Mouse (Mus musculus): ENCODE measurements around the gene Agpat3. TPM values are rescaled to one million over a fixed set of nuclear protein-coding genes. Genes with fewer than 3 reads are reported as not detected.
A peak's percentile ranks its signal among the peaks of the same experiment; 100 is the strongest.

The Agpat3 gene
- total RNA-seq, 2 experiments from 2014 or later, result 258 to 259 TPM

DNA sequence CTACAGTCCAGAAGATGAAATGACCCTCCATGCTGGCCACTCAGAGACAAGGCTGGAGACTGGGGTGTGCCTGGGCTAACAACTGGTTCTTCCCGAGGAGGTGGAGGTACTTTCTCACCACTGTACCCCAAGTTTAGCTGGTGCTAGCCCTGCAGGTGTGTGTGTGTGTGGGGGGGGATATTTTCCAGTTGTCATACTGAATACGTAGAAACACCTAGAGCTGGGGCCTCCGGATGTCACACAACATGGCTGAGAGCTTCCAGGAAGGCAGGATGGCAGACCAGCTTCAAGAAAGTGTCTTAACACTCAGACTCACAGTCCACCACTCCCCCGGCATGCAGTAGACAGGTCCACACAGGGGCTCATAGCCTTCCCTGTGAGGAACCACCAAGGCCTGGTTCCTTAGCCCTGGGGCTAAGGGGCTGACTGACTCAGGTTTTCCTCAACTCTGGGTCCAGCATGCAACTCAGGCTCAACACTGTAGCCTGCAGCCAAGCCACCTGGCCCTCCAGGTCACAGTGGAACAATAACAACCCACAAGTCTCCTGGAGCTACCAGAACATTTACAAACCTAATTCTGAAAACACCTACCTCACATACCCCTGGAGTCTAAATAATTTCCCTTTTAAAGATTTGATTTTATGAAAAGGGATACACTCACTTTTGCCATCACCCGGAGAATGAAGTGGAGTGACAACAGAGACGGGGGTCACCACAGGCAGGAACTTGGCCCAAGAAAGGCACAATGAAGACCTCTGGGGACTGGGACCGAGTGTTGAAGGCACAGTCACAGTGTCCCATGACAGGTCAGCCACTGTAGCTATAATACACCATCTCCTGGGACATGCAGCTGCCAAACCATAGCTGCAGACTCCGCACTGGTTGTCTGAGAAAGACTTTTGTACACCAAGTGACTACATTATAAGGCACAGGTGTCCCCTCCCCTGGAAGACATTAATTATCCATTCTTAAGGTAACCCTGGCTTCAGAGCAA is 53.3 kb downstream of the Agpat3 start:
- no peak for DNase-seq (ENCODE audit: low spot score in 2 of 2)

- DNase-seq (ENCODE audit: low spot score in 2 of 2), result peak; percentile 59 to 72
These were observed 54.5 kb downstream of the Agpat3 start for GRCm38 (mm10) chr10:78297576-78298484.

DNA sequence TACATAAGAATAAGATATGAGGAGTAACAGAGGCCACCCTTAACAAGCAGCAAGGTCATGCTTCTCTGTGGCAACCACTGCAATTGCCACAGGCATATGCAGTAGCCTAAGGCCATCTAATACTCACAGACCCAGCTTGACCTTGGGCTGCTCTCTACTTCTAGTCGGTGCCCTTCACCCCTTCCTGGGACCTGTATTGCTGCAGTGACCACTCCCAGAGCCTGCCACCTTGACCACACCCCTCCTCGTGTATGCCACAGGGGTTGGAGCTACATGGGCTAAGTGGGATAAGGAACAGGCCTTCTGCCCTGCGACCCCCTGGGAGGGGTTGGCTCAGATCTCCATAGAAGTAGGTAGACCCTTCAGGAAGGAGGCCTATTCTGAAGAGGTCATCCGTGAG is 55.3 kb downstream of the Agpat3 start:
- no peak for DNase-seq (ENCODE audit: low spot score in 2 of 2)

DNA sequence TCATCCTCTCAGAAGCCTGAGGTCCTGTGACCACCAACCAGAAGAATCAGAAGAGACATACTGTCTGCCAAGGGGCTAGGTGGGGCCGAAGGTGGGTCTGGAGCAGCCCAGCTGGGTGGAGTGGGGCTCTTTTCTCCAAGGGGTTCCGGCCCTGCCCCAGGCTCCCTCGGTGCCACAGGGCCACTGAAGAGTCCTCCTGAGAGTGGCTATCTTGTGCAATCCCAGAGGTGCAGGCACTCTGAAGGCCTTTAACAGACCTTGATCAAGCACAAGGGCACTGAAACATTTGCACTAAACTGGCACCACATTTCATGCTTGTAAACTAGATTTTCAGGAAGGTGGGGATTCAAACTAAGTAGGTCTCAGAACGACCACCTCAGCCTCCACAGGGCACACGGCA is 55.9 kb downstream of the Agpat3 start:
- no peak for DNase-seq (ENCODE audit: low spot score in 2 of 2)

DNA sequence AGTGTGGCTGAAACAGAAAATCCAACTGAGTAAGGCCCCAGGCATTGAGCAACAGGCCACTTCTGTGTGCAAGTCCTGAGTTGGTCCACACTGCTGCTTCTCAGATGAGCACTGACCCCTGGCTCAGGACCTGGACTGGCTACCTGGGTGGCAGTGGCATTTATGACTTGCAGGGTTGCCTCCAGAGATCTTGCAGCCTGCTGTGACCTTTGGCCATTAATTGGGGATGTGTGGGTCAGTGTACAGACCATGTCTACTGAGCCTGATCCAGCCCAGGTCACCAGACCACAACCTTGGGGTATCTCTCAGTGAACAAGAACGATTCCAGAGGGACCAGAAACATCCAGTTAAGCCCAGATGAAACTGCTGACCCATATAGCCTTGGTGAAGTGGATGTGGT is 58.7 kb downstream of the Agpat3 start:
- no peak for DNase-seq (ENCODE audit: low spot score in 2 of 2)

GRCm38 (mm10) chr10:78292381-78292780 is 59.9 kb downstream of the Agpat3 start:
- DNase-seq (ENCODE audit: low spot score in 2 of 2), result no peak

DNA sequence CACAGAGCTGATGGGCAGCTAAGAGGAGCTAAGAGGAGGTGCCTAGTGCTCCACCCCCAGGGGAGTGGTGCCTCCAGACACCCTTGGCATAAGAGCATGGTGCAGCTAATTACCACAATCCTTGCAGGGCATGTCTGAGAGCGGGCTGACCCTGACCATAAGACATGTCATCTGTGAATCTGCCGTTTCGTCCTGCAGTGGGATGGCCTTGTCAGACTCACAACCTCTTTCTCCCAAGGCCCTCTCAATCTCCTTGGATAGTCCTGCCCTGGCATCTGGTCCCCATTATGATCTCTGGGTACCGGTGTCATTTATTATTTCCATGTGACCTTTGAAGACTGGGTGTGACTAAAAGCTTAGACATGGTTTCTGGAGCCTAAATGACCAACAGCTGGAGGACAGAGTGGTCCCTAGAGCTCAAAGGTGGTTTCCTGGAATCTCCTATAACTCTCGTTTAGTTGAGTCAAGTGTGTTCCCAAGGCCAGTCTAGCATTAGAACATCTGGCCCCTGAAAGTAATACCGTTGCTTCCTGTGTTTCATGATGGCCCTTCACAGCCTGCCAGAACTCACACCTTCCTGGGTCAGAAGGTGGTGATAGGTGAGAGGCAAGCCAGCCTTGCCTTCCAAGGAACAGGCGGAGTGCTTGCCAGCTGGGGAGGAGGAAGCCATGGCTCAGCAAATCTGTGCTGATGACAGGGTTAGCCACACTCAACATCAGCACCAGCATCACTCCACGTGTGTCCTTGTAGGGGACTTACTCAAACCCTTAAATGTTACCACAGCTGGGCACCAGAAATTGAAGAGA is 61.4 kb downstream of the Agpat3 start:
- no peak for DNase-seq (ENCODE audit: low spot score in 2 of 2)

- DNase-seq (ENCODE audit: low spot score in 2 of 2), result no peak
These were observed 63.4 kb downstream of the Agpat3 start for GRCm38 (mm10) chr10:78288896-78289295.

- DNase-seq (ENCODE audit: low spot score in 2 of 2), result no peak
These were observed 64.2 kb downstream of the Agpat3 start for GRCm38 (mm10) chr10:78288135-78288534.

- DNase-seq (ENCODE audit: low spot score in 2 of 2), result no peak
These were observed 64.7 kb downstream of the Agpat3 start for GRCm38 (mm10) chr10:78287465-78288132.

DNA sequence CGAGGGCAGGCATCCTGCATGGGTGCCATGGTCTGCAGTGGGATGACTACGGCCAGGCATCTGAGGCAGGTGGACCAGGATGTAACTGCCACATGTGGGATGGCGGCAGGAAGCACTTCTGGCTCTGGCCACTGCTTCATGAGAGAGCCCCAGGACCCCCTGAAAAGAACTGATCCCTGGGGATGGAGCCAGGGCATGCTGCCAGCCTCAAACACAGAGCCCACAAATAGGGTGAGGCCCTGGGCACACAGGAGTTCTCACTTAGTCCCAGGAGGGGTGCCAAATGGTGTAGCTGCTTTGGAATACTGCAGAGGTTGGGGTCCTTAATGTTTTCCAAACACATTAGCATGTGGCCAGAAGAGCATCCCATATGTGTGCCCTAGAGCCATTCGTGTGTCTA is 66.3 kb downstream of the Agpat3 start:
- no peak for DNase-seq (ENCODE audit: low spot score in 2 of 2)

DNA sequence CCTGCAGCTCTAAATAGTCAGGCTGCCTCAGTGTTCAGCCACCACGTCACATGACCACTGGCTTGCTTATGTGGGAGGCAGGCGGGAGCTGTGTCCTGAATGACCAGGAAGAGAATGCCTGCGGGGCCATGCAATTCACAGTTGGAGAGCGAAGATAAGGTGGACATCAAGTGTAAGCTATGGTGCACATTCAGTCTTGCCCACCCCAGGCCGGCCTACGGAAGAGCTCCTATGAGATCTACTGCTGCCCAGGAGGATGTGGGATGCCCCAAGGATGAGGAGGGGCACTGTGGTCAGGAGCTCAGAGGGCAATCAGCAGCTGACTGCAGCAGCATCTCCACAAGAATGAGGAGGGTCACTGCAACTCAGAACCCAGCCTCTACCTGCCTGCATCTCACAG is 66.9 kb downstream of the Agpat3 start:
- DNase-seq (ENCODE audit: low spot score in 2 of 2), result no peak

GRCm38 (mm10) chr10:78284812-78285211 is 67.5 kb downstream of the Agpat3 start:
- DNase-seq (ENCODE audit: low spot score in 2 of 2), result no peak

- no peak for DNase-seq (ENCODE audit: low spot score in 2 of 2)
These were observed 69.9 kb downstream of the Agpat3 start for GRCm38 (mm10) chr10:78282411-78282810.

- no peak for DNase-seq (ENCODE audit: low spot score in 2 of 2)
These were observed 71.8 kb downstream of the Agpat3 start for GRCm38 (mm10) chr10:78280486-78280885.

GRCm38 (mm10) chr10:78279210-78279609 is 73.1 kb downstream of the Agpat3 start:
- peak; percentile 49 to 68 for DNase-seq (ENCODE audit: low spot score in 2 of 2)

GRCm38 (mm10) chr10:78277835-78278234 is 74.5 kb downstream of the Agpat3 start:
- no peak for DNase-seq (ENCODE audit: low spot score in 2 of 2)

DNA sequence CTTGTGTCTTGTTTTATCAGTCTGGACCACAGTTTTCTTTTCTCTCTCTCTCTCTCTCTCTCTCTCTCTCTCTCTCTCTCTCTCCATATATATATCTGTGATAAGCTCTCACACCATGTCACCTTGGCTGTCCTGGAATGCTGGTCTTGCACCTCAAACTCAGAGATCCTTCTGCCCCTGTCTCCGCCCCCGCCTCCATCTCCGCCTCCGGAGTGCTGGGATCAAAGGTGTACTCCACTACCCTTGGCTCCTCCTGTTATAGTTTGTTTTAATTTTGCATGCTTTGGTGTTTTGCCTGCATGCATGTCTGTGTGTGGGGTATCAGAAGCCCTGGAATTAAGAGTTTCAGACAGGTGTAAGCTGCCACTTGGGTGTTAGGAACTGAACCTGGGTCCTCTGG is 76.0 kb downstream of the Agpat3 start:
- no peak for DNase-seq (ENCODE audit: low spot score in 2 of 2)

- DNase-seq (ENCODE audit: low spot score in 2 of 2), result no peak
These were observed 79.4 kb downstream of the Agpat3 start for GRCm38 (mm10) chr10:78272932-78273331.

DNA sequence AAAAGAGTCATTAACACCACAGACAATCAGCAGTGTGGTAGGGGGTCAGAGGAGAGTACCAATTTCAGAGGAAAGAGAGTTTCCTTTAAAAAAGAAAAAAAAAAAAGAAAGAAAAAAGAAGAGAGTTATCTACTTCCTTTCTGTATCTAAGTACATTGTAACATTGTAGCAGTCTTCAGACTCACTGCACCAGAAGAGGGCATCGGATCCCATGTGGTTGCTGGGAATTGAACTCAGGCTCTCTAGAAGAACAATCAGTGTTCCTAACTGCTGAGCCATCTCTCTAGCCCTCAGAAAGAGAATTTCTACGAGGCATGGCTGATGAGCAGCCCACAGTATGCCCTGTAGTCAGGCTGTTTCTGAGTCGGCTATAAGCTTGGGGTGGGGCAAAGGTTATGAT is 86.4 kb downstream of the Agpat3 start:
- DNase-seq (ENCODE audit: low spot score in 2 of 2), result no peak
